Mouse (Mus musculus) MEL-GATA-1-ER (cell line): ENCODE data around the gene Pdzd2.

Experiments
- DNase-seq: peaks from one replicate; pipeline ENCODE4 v3.0.0-alpha.2; 2012; ENCODE audit warnings: low read depth; ENCODE audit errors: extremely low read depth

Pdzd2 gene

GRCm38 (mm10) chr15:12319889-12320288 lies 419.8 kb downstream of the Pdzd2 start:
- no peak for DNase-seq

- no peak for DNase-seq
Measured at GRCm38 (mm10) chr15:12318451-12318850, 421.3 kb downstream of the Pdzd2 start.

GRCm38 (mm10) chr15:12317290-12317689 lies 422.4 kb downstream of the Pdzd2 start:
- DNase-seq, result peak; percentile 93

- DNase-seq, result no peak
Measured at GRCm38 (mm10) chr15:12315996-12316395, 423.7 kb downstream of the Pdzd2 start.

- no peak for DNase-seq
Measured at GRCm38 (mm10) chr15:12314584-12314983, 425.1 kb downstream of the Pdzd2 start.

GRCm38 (mm10) chr15:12313255-12313654 lies 426.5 kb downstream of the Pdzd2 start:
- no peak for DNase-seq

- DNase-seq, result no peak
Measured at GRCm38 (mm10) chr15:12311465-12311864, 428.3 kb downstream of the Pdzd2 start.

- DNase-seq, result peak; percentile 92
Measured at GRCm38 (mm10) chr15:12310676-12311075, 429.0 kb downstream of the Pdzd2 start.
